Mouse (Mus musculus) lung, embryonic 14.5 days (tissue): Measurements from ENCODE around the gene Smim23. TPM values are rescaled to one million over a fixed set of nuclear protein-coding genes. Genes with fewer than 3 reads are reported as not detected.

Experiments used
- ATAC-seq: fragments of 200-750 bp; cut with Nextera tagmentation; 2 replicates; pipeline ENCODE4 v1.8.0; 2017; ENCODE audit warnings: mild to moderate bottlenecking, moderate TSS enrichment, moderate library complexity; ENCODE audit not compliant: insufficient read depth
- DNase-seq: peaks from one replicate; pipeline ENCODE4 v3.0.0-alpha.2; 2015
- H3K27ac ChIP-seq: fragments of 300-500 bp; sonication (generic); 2 replicates; pipeline ENCODE4 v1.5.1; 2014; ENCODE audit warnings: low read depth, mild to moderate bottlenecking, moderate library complexity
- H3K27me3 ChIP-seq: fragments of 300-500 bp; sonication (generic); 2 replicates; pipeline ENCODE4 v1.6.1; 2014; ENCODE audit warnings: low read length, control low read depth; ENCODE audit not compliant: insufficient read depth
- H3K36me3 ChIP-seq: fragments of 300-500 bp; sonication (generic); 2 replicates; pipeline ENCODE4 v1.6.1; 2014; ENCODE audit warnings: control low read depth; ENCODE audit not compliant: insufficient read depth
- H3K4me1 ChIP-seq: fragments of 300-500 bp; sonication (generic); 2 replicates; pipeline ENCODE4 v1.6.1; 2014; ENCODE audit warnings: antibody characterized with exemption, control low read depth; ENCODE audit not compliant: insufficient read depth
- H3K4me2 ChIP-seq: fragments of 300-500 bp; sonication (generic); 2 replicates; pipeline ENCODE4 v1.6.1; 2014; ENCODE audit warnings: mild to moderate bottlenecking
- H3K4me3 ChIP-seq: fragments of 300-500 bp; sonication (generic); 2 replicates; pipeline ENCODE4 v1.5.1; 2014; ENCODE audit warnings: low read depth, low read length
- H3K9ac ChIP-seq: fragments of 300-500 bp; sonication (generic); 2 replicates; pipeline ENCODE4 v1.6.1; 2014
- H3K9me3 ChIP-seq: fragments of 300-500 bp; sonication (generic); 2 replicates; pipeline ENCODE4 v1.6.1; 2016; ENCODE audit warnings: low read depth, low read length, control low read depth
- CTCF ChIP-seq: IDR thresholded peaks from 2 replicates; pipeline ENCODE4 v1.5.1; 2016; ENCODE audit warnings: antibody characterized with exemption, low read depth
- WGBS: fragments of 180-500 bp; shearing (Covaris S2); extraction: QIAGEN DNeasy Blood & Tissue Kit; methylation state at CpG from one replicate; pipeline ENCODE4 v1.1.7; 2014; 5-methylcytosine and 5-hydroxymethylcytosine counted together
- polyA plus RNA-seq: library from polyadenylated mRNA; unstranded; fragments of >200 nt; fragmentation: Nextera tagmentation; extraction: Ambion mirVana; gene quantifications from 2 replicates; pipeline ENCODE4 v1.2.1, GENCODE M21; 2014

Smim23 gene
- polyA plus RNA-seq, 1 experiment from 2014 or later: not detected

- ATAC-seq: no peak
- H3K4me1 ChIP-seq: no peaks in the 10 kb centered on the region
- DNase-seq: no peak
- H3K36me3 ChIP-seq: no peaks in the 10 kb centered on the region
- H3K4me2 ChIP-seq: no peak overlapping the region
- WGBS: 14% methylated on average over 6 of the region's 6 CpGs
- no peaks in the 10 kb centered on the region for H3K27me3 ChIP-seq
- no peak overlapping the region for H3K4me3 ChIP-seq
- H3K9me3 ChIP-seq: no peaks in the 10 kb centered on the region
- no peak for TF ChIP-seq CTCF
- no peak overlapping the region for H3K9ac ChIP-seq
- H3K27ac ChIP-seq: no peak overlapping the region
Observed at GRCm38 (mm10) chr11:32801715-32802114, 22.7 kb downstream of the Smim23 start.

GRCm38 (mm10) chr11:32800929-32801375 is 23.5 kb downstream of the Smim23 start:
- no peaks in the 10 kb centered on the region for H3K9me3 ChIP-seq
- ATAC-seq (no peak), DNase-seq (peak; percentile 55)
- no peak overlapping the region for H3K4me3 ChIP-seq
- no peaks in the 10 kb centered on the region for H3K27me3 ChIP-seq
- H3K4me2 ChIP-seq: no peak overlapping the region
- 31% methylated on average over 7 of the region's 7 CpGs for WGBS
- no peaks in the 10 kb centered on the region for H3K4me1 ChIP-seq
- H3K36me3 ChIP-seq: no peaks in the 10 kb centered on the region
- TF ChIP-seq CTCF: no peak
- no peak overlapping the region for H3K9ac ChIP-seq
- 0 out of 2 replicates have a peak overlapping the region, but pooled peaks have one; percentile 6 for H3K27ac ChIP-seq

GRCm38 (mm10) chr11:32798445-32798844 is 26.0 kb downstream of the Smim23 start:
- H3K9me3 ChIP-seq: no peaks in the 10 kb centered on the region
- H3K4me2 ChIP-seq: no peak overlapping the region
- no peaks in the 10 kb centered on the region for H3K36me3 ChIP-seq
- DNase-seq (no peak), ATAC-seq (peak; percentile 55; the same call in 1 of the 2 replicates)
- no peak overlapping the region for H3K4me3 ChIP-seq
- H3K4me1 ChIP-seq: no peaks in the 10 kb centered on the region
- 23% methylated on average over 4 of the region's 4 CpGs for WGBS
- no peak for TF ChIP-seq CTCF
- no peak overlapping the region for H3K9ac ChIP-seq
- H3K27ac ChIP-seq: no peak overlapping the region
- H3K27me3 ChIP-seq: no peaks in the 10 kb centered on the region

GRCm38 (mm10) chr11:32794759-32795445 is 29.5 kb downstream of the Smim23 start:
- H3K4me3 ChIP-seq: no peak overlapping the region
- H3K27me3 ChIP-seq: no peaks in the 10 kb centered on the region
- H3K9ac ChIP-seq: no peak overlapping the region
- whole genome bisulfite sequencing: 40% methylated on average over 10 of the region's 10 CpGs
- no peak for TF ChIP-seq CTCF
- no peaks in the 10 kb centered on the region for H3K9me3 ChIP-seq
- H3K4me1 ChIP-seq: no peaks in the 10 kb centered on the region
- ATAC-seq (no peak), DNase-seq (no peak)
- no peak overlapping the region for H3K27ac ChIP-seq
- no peak overlapping the region for H3K4me2 ChIP-seq
- H3K36me3 ChIP-seq: no peaks in the 10 kb centered on the region

- no peak for DNase-seq
- no peak overlapping the region for H3K4me2 ChIP-seq
- 79% methylated on average over 5 of the region's 5 CpGs for WGBS
- TF ChIP-seq CTCF: no peak
- H3K9ac ChIP-seq: no peak overlapping the region
- H3K4me3 ChIP-seq: no peak overlapping the region
- no peaks in the 10 kb centered on the region for H3K36me3 ChIP-seq
- H3K9me3 ChIP-seq: no peaks in the 10 kb centered on the region
- no peak overlapping the region for H3K27ac ChIP-seq
- H3K27me3 ChIP-seq: no peaks in the 10 kb centered on the region
- no peak for ATAC-seq
- H3K4me1 ChIP-seq: no peaks in the 10 kb centered on the region
Observed at GRCm38 (mm10) chr11:32786201-32786600, 38.2 kb downstream of the Smim23 start.

- no peaks in the 10 kb centered on the region for H3K27me3 ChIP-seq
- TF ChIP-seq CTCF: no peak
- H3K36me3 ChIP-seq: no peaks in the 10 kb centered on the region
- DNase-seq (no peak), ATAC-seq (no peak)
- H3K27ac ChIP-seq: no peak overlapping the region
- no peak overlapping the region for H3K4me2 ChIP-seq
- H3K9ac ChIP-seq: no peak overlapping the region
- H3K9me3 ChIP-seq: no peaks in the 10 kb centered on the region
- no peak overlapping the region for H3K4me3 ChIP-seq
- no peaks in the 10 kb centered on the region for H3K4me1 ChIP-seq
- WGBS: 82% methylated on average over 6 of the region's 6 CpGs
Observed at GRCm38 (mm10) chr11:32785591-32786147, 38.7 kb downstream of the Smim23 start.

- no peak for TF ChIP-seq CTCF
- 45% methylated on average over 3 of the region's 3 CpGs for WGBS
- Histone ChIP-seq H3K27ac (no peak overlapping the region), H3K4me1 (no peaks in the 10 kb centered on the region), H3K9me3 (no peaks in the 10 kb centered on the region), H3K4me2 (no peak overlapping the region), H3K9ac (no peak overlapping the region), H3K36me3 (no peaks in the 10 kb centered on the region), H3K27me3 (no peaks in the 10 kb centered on the region), H3K4me3 (no peak overlapping the region)
- no peak for DNase-seq
- ATAC-seq: no peak
Observed at GRCm38 (mm10) chr11:32782724-32783123, 41.7 kb downstream of the Smim23 start.
